ENCODE assay signal across 22 mouse cellular contexts in the genomic region with DNA sequence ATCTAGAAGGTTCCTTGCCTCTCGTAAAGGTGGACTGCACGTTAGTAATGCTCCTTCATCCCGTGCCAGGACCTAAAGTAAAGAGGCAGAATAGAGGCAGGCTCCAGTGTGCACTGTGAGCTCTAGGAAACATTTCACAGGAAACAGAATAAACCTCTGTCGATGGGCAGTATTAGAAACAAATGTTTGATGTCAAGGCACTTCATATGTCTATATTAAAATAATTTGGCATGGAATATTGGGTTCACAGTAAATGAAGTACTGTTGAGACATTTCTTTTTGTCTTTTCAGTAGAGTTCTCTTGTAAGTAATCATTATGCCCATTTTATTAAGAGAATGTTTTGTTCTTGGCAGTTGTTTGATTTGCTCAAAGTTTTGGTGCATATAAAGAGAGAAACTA.
DNase-seq lines count a peak whose midpoint lies in the region; ATAC-seq and TF ChIP-seq lines count a peak whose summit lies in the region.
"Had no signal": no experiment of that assay in that cellular context is flagged by ENCODE, and none has a peak within 500 bp of the region (broad histone marks: within the 10 kb centered on the region; RNA-seq: fewer than 3 reads in every experiment).

No protein-coding gene starts in this region.

- whole genome bisulfite sequencing in lung, embryonic 14.5 days: 37% methylated on average over 4 of the region's 4 CpGs
- 58% methylated on average over 4 of the region's 4 CpGs for WGBS in lung, embryonic 16.5 days
- WGBS in lung, adult 2 months: 77% methylated on average over 4 of the region's 4 CpGs

- no peak overlapping the region for H3K4me2 ChIP-seq in lung, embryonic 14.5 days
- H3K4me2 ChIP-seq in lung, embryonic 16.5 days (ENCODE audit: low read depth, low read length): no peak overlapping the region
- H3K4me2 ChIP-seq: embryonic facial prominence, embryonic 13.5 days; embryonic facial prominence, embryonic 15.5 days; forebrain, embryonic 12.5 days had no signal

- DNase-seq in lung, embryonic 14.5 days: peak; percentile 81
- no peak for DNase-seq in lung, adult 18-20 months
- no peak for DNase-seq in lung, adult 2 months
- DNase-seq in lung, postnatal 25 days (ENCODE audit: low spot score): peak; percentile 14
- no peak for DNase-seq in lung, postnatal 14 days
- DNase-seq: adrenal gland, adult 2 months; adrenal gland, postnatal 10 days; adrenal gland, postnatal 25 days; cerebellum, adult 11 months; cerebellum, adult 18-20 months; cerebellum, adult 8-10 months; cerebellum, adult 9-11 months; cerebellum, postnatal 14 days; cerebellum, postnatal 36 days; embryo, embryonic 11 days had no signal

- no peaks in the 10 kb centered on the region for H3K36me3 ChIP-seq in lung, embryonic 14.5 days (ENCODE audit: insufficient read depth)
- no peaks in the 10 kb centered on the region for H3K36me3 ChIP-seq in lung, embryonic 16.5 days (ENCODE audit: control insufficient read depth, insufficient read depth, low read length)
- H3K36me3 ChIP-seq: embryonic facial prominence, embryonic 13.5 days; embryonic facial prominence, embryonic 15.5 days; forebrain, embryonic 10.5 days; forebrain, embryonic 12.5 days had no signal

- ATAC-seq in lung, embryonic 14.5 days (ENCODE audit: insufficient read depth): peak; percentile 69
- peak; percentile 81 for ATAC-seq in lung, embryonic 16.5 days (ENCODE audit: low read depth)
- ATAC-seq: forebrain, embryonic 14.5 days had no signal

- 0 out of 2 replicates have a peak, but pooled peaks cover 3% of the 10 kb centered on the region for H3K4me1 ChIP-seq in lung, embryonic 14.5 days (ENCODE audit: insufficient read depth)
- no peaks in the 10 kb centered on the region; the same call in 1 of the 2 replicates for H3K4me1 ChIP-seq in lung, embryonic 16.5 days (replicated peaks; ENCODE audit: control insufficient read depth, insufficient read depth, low read length)
- H3K4me1 ChIP-seq in lung, adult 2 months (ENCODE audit: control insufficient read depth, insufficient read depth, low read length): no peaks in the 10 kb centered on the region; the same call in 1 of the 2 replicates
- H3K4me1 ChIP-seq: forebrain, embryonic 10.5 days; forebrain, embryonic 12.5 days had no signal

- TF ChIP-seq POLR2A in lung, adult 2 months (IDR thresholded peaks at IDR 0.05; ENCODE audit: borderline replicate concordance, extremely low read depth, low read depth, low read length): no peak

- no peaks in the 10 kb centered on the region for H3K9me3 ChIP-seq in lung, embryonic 14.5 days (ENCODE audit: low read depth, low read length)
- H3K9me3 ChIP-seq in lung, embryonic 16.5 days (ENCODE audit: control insufficient read depth, low read length): no peaks in the 10 kb centered on the region
- H3K9me3 ChIP-seq: embryonic facial prominence, embryonic 13.5 days; embryonic facial prominence, embryonic 15.5 days; forebrain, embryonic 10.5 days; forebrain, embryonic 12.5 days had no signal

- H3K9ac ChIP-seq in lung, embryonic 14.5 days: no peak overlapping the region
- H3K9ac ChIP-seq in lung, embryonic 16.5 days (ENCODE audit: low read length): no peak overlapping the region
- H3K9ac ChIP-seq: embryonic facial prominence, embryonic 13.5 days; embryonic facial prominence, embryonic 15.5 days; forebrain, embryonic 12.5 days had no signal

- no peak overlapping the region for H3K4me3 ChIP-seq in lung, embryonic 14.5 days (ENCODE audit: low read depth, low read length)
- H3K4me3 ChIP-seq in lung, embryonic 16.5 days (ENCODE audit: low read length): no peak overlapping the region
- H3K4me3 ChIP-seq in lung, adult 2 months (replicated peaks; ENCODE audit: extremely low read depth, low read depth, low read length): no peak overlapping the region
- H3K4me3 ChIP-seq: embryonic facial prominence, embryonic 13.5 days; embryonic facial prominence, embryonic 15.5 days; erythroblast, embryonic 14.5 days; forebrain, embryonic 10.5 days; forebrain, embryonic 12.5 days had no signal

- no peak for TF ChIP-seq CTCF in lung, embryonic 14.5 days (IDR thresholded peaks at IDR 0.05; ENCODE audit: low read depth)
- TF ChIP-seq CTCF in lung, adult 2 months (IDR thresholded peaks at IDR 0.05; ENCODE audit: insufficient read depth, low read length): no peak

- no peaks in the 10 kb centered on the region for H3K27me3 ChIP-seq in lung, embryonic 14.5 days (ENCODE audit: insufficient read depth, low read length)
- H3K27me3 ChIP-seq in lung, embryonic 16.5 days (ENCODE audit: control insufficient read depth, insufficient read depth, low read depth, low read length): no peaks in the 10 kb centered on the region
- H3K27me3 ChIP-seq: embryonic facial prominence, embryonic 13.5 days; embryonic facial prominence, embryonic 15.5 days; forebrain, embryonic 12.5 days had no signal

- no peak overlapping the region for H3K27ac ChIP-seq in lung, embryonic 14.5 days (ENCODE audit: low read depth)
- peak overlapping the region; percentile 53 for H3K27ac ChIP-seq in lung, embryonic 16.5 days (ENCODE audit: low read length)
- H3K27ac ChIP-seq: embryonic facial prominence, embryonic 15.5 days; forebrain, embryonic 10.5 days; forebrain, embryonic 12.5 days had no signal

Comparison
In these comparisons a context has a peak if more than half of its experiments do, and no peak if none do; other contexts are left out.
1. DNase-seq: peak in lung, embryonic 14.5 days (single experiment) and lung, postnatal 25 days (single experiment); none in lung, adult 18-20 months (0 of 2), lung, adult 2 months (single experiment) and lung, postnatal 14 days (single experiment).